Mouse (Mus musculus) neural tube, embryonic 13.5 days (tissue): ENCODE data around the gene Ncam1. TPM values are rescaled to one million over a fixed set of nuclear protein-coding genes. Genes with fewer than 3 reads are reported as not detected.

Experiments
- ATAC-seq: fragments of 200-750 bp; cut with Nextera tagmentation; 2 replicates; pipeline ENCODE4 v1.8.0; 2017; ENCODE audit warnings: low read depth, mild to moderate bottlenecking, moderate TSS enrichment, moderate library complexity
- H3K27ac ChIP-seq: fragments of 300-500 bp; sonication (generic); replicated peaks from 2 replicates; pipeline ENCODE4 v1.5.1; 2015; ENCODE audit warnings: moderate library complexity, mild to moderate bottlenecking, inconsistent platforms
- H3K27me3 ChIP-seq: fragments of 300-500 bp; sonication (generic); 2 replicates; pipeline ENCODE4 v1.6.1; 2015; ENCODE audit warnings: mild to moderate bottlenecking, inconsistent platforms
- H3K36me3 ChIP-seq: fragments of 300-500 bp; sonication (generic); 2 replicates; pipeline ENCODE4 v1.6.1; 2015; ENCODE audit warnings: mild to moderate bottlenecking, inconsistent platforms
- H3K4me1 ChIP-seq: fragments of 300-500 bp; sonication (generic); replicated peaks from 2 replicates; pipeline ENCODE4 v1.6.1; 2015; ENCODE audit warnings: inconsistent platforms
- H3K4me2 ChIP-seq: fragments of 300-500 bp; sonication (generic); 2 replicates; pipeline ENCODE4 v1.6.1; 2015; ENCODE audit warnings: inconsistent platforms, mild to moderate bottlenecking, moderate library complexity
- H3K4me3 ChIP-seq: fragments of 300-500 bp; sonication (generic); 2 replicates; pipeline ENCODE4 v1.5.1; 2015; ENCODE audit warnings: mild to moderate bottlenecking, inconsistent platforms
- H3K9ac ChIP-seq: fragments of 300-500 bp; sonication (generic); 2 replicates; pipeline ENCODE4 v1.6.1; 2015; ENCODE audit warnings: moderate library complexity, mild to moderate bottlenecking, inconsistent platforms
- H3K9me3 ChIP-seq: fragments of 300-500 bp; sonication (generic); 2 replicates; pipeline ENCODE4 v1.6.1; 2016; ENCODE audit warnings: inconsistent platforms
- WGBS: fragments of 180-500 bp; shearing (Covaris S2); methylation state at CpG from one replicate; pipeline ENCODE4 v1.1.7; 2015; 5-methylcytosine and 5-hydroxymethylcytosine counted together
- polyA plus RNA-seq: library from polyadenylated mRNA; unstranded; fragments of >200 nt; fragmentation: Nextera tagmentation; extraction: Ambion mirVana; gene quantifications from 2 replicates; pipeline ENCODE4 v1.2.1, GENCODE M21; 2015

Ncam1 gene
- polyA plus RNA-seq, 1 experiment from 2014 or later = 450 TPM

DNA sequence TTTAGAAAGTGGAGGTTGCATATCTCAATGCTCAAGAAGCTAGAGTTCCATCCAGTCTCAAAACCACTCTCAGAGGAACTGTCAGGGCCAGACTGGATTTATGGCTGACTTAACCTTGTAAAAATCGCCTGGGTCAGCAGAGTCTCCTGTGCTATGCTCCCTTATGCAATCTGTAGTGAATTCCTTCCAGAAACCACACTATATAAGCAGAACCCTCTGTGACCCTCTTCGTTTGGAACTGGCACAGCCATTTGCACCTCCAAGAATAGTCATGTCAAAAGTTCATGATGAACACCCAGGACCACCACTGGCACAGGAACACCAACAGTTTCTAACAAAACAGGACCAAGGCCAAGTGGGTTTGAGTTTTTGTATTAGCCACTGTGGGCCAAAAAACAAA lies 190.5 kb downstream of the Ncam1 start:
- peaks cover 51% of the 10 kb centered on the region for H3K4me1 ChIP-seq

DNA sequence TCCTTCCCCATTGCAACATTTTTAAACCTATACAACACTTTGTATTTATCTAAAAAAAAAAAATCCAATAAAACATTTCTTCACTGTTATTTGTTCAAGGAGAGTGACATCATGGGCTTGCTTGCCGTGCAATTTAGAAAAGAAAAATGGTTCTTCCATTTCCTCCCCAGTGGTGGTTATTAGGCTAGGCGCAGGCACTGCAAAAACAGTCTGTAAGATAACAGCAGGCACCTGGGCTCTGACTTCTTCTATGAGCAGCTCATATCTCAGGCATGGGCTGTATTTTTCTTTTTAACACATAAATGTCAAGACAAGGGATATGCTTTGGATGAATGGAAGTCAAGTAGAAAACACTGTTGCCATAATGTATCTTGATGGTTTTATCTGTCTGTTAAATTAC lies 192.0 kb downstream of the Ncam1 start:
- no peak overlapping the region for H3K4me3 ChIP-seq
- ATAC-seq = peak; percentile 61; the same call in 1 of the 2 replicates

More for the DNA sequence above, 190.5 kb downstream of the Ncam1 start:
- H3K36me3 ChIP-seq = no peaks in the 10 kb centered on the region
- H3K9ac ChIP-seq = no peak overlapping the region
- H3K9me3 ChIP-seq = no peaks in the 10 kb centered on the region
- H3K4me3 ChIP-seq = no peak overlapping the region
- no peaks in the 10 kb centered on the region for H3K27me3 ChIP-seq
- no peak overlapping the region for H3K4me2 ChIP-seq
- H3K27ac ChIP-seq = no peak overlapping the region
- WGBS = 43% methylated on average over 2 of the region's 2 CpGs
- ATAC-seq = no peak

DNA sequence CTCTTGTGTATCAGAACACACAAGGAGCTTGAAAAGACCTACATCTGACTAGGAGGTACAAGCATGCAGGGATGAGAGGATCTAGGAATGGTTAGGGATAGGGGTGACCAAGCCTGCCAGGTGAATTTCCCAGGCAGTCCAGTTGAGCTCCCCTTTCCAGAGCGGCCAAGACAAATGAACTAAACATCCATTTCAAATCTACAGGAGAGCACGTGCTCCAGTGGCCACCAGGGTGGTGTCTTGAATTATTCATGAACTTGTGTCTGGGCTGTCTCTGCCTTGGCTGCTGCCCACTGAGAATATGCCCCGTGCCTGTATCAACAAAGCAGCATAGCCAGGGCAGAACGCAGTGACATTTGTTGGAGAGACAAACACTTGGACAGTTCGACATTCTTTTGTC lies 192.4 kb downstream of the Ncam1 start:
- Histone ChIP-seq H3K27ac (peak overlapping the region; percentile 79), H3K9ac (peak overlapping the region; percentile 34; the same call in 1 of the 2 replicates), H3K9me3 (no peaks in the 10 kb centered on the region), H3K27me3 (no peaks in the 10 kb centered on the region), H3K36me3 (peaks cover 3% of the 10 kb centered on the region), H3K4me3 (no peak overlapping the region), H3K4me2 (peak overlapping the region; percentile 31), H3K4me1 (peaks cover 55% of the 10 kb centered on the region)
- WGBS = 9% methylated on average over 5 of the region's 5 CpGs
- peak; percentile 89 for ATAC-seq

More for the DNA sequence above, 192.0 kb downstream of the Ncam1 start:
- Histone ChIP-seq H3K36me3 (peaks cover 3% of the 10 kb centered on the region), H3K27me3 (no peaks in the 10 kb centered on the region), H3K9ac (peak overlapping the region; percentile 34; the same call in 1 of the 2 replicates), H3K9me3 (no peaks in the 10 kb centered on the region), H3K4me1 (peaks cover 51% of the 10 kb centered on the region), H3K27ac (peak overlapping the region; percentile 79), H3K4me2 (peak overlapping the region; percentile 31)
- 9% methylated on average over 2 of the region's 2 CpGs for WGBS

DNA sequence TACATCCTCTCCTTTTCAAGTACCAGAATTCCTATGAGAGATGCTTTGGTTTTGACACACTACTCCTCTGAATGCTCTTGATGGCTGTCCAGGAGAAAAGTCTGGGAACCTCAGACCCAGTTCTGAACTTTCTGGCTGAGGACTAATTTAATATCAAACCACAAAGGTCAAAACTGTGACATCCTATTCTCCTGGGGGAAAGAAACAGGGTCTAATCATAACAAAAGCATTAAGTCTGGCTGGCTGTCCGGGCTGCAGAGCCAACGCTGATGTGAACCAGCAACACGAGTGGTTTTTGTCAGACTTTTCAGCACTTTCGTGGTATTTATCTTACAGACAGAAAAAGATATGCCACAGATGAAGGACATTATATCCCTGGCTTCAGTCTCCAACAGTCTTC lies 192.9 kb downstream of the Ncam1 start:
- peak overlapping the region; percentile 79 for H3K27ac ChIP-seq
- ATAC-seq = no peak
- peaks cover 3% of the 10 kb centered on the region for H3K36me3 ChIP-seq
- H3K9me3 ChIP-seq = no peaks in the 10 kb centered on the region
- H3K4me2 ChIP-seq = 0 out of 2 replicates have a peak overlapping the region, but pooled peaks have one; percentile 31
- peaks cover 60% of the 10 kb centered on the region for H3K4me1 ChIP-seq
- H3K27me3 ChIP-seq = no peaks in the 10 kb centered on the region
- H3K9ac ChIP-seq = no peak overlapping the region
- 59% methylated on average over 4 of the region's 4 CpGs for whole genome bisulfite sequencing
- H3K4me3 ChIP-seq = no peak overlapping the region

DNA sequence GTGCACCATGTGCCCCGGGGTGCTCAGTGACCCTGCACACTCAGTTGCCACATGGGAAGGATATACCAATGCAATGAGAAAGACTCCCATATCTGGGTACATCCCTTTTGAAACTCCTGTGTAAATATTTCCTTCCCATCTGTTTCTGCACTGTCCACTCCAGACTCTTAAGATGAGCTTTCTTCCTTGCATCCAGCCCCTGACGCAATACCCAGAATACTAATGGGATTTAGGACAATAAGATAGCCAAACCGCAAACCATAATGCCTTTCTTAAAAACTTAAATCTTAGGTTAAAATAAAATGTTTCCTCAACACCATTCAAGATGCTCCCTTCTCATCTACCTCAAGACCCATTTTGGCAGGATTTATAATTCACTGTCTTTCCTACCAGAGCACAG lies 193.4 kb downstream of the Ncam1 start:
- Histone ChIP-seq H3K4me2 (no peak overlapping the region), H3K36me3 (peaks cover 3% of the 10 kb centered on the region), H3K4me1 (peaks cover 64% of the 10 kb centered on the region), H3K4me3 (no peak overlapping the region), H3K27me3 (no peaks in the 10 kb centered on the region), H3K27ac (peak overlapping the region; percentile 79), H3K9me3 (no peaks in the 10 kb centered on the region), H3K9ac (no peak overlapping the region)
- ATAC-seq = no peak
- 91% methylated on average over 3 of the region's 3 CpGs for WGBS

DNA sequence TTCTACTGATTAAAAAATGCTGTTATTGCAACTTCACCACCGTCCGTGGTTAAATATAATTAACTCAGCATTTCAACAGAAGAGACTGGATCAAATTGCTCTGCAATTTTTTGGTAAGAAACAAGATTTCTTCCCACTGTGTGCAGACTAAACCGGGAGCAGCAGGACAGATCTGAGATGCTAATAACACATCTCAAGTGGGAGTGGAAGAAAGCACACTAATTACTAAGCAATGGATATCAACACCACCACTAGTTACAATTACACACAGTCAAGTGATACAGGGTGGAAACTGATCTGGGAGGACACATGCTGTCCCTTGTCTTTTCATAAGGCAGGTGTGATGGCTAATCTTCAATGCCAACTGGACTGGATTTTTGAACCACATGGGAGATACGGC lies 197.5 kb downstream of the Ncam1 start:
- Histone ChIP-seq H3K9me3 (no peaks in the 10 kb centered on the region), H3K27me3 (no peaks in the 10 kb centered on the region), H3K4me2 (no peak overlapping the region), H3K4me1 (peaks cover 46% of the 10 kb centered on the region), H3K27ac (no peak overlapping the region; the same call in 1 of the 2 replicates), H3K4me3 (no peak overlapping the region), H3K36me3 (peaks cover 3% of the 10 kb centered on the region), H3K9ac (no peak overlapping the region)
- 65% methylated on average over 4 of the region's 4 CpGs for WGBS
- no peak for ATAC-seq

DNA sequence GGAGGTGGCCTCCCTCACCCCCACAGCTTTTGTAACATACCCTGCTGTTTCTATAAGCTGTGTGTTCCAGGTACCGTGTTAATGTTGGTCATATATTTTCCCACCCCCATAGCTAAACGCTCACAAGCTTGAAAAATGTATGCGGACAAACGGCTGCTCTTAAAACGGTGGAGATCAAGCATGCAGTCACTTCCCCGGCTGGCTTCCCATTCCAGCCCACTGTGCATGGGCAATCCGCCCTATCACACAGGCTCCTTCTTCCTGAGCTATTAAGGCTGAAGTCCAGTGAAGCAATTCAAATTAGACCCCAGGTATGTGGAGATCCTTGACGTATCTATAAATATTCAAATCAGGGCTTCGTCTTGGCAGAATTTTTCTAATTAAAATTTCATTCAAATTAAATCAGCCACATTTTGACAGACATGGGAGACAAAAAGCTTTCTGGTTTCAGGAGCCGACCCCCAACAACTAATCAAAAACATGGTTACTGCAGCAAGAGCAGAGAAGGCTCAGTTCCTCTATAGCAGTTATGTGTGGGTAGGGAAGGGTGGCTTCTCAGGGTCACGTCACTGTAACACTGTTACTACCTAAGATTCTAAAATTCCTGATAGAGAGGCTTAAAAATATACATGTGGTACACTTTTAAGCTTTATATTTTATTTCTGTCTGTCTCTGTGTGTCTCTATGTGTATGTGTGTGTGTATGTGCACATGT lies 202.9 kb downstream of the Ncam1 start:
- peak; percentile 65 for ATAC-seq
- WGBS = 21% methylated on average over 11 of the region's 11 CpGs
- H3K36me3 ChIP-seq = no peaks in the 10 kb centered on the region
- no peak overlapping the region for H3K4me3 ChIP-seq
- H3K4me1 ChIP-seq = peaks cover 77% of the 10 kb centered on the region
- peak overlapping the region; percentile 61 for H3K9ac ChIP-seq
- H3K4me2 ChIP-seq = peak overlapping the region; percentile 25
- H3K9me3 ChIP-seq = no peaks in the 10 kb centered on the region
- no peaks in the 10 kb centered on the region for H3K27me3 ChIP-seq
- H3K27ac ChIP-seq = peak overlapping the region; percentile 79

DNA sequence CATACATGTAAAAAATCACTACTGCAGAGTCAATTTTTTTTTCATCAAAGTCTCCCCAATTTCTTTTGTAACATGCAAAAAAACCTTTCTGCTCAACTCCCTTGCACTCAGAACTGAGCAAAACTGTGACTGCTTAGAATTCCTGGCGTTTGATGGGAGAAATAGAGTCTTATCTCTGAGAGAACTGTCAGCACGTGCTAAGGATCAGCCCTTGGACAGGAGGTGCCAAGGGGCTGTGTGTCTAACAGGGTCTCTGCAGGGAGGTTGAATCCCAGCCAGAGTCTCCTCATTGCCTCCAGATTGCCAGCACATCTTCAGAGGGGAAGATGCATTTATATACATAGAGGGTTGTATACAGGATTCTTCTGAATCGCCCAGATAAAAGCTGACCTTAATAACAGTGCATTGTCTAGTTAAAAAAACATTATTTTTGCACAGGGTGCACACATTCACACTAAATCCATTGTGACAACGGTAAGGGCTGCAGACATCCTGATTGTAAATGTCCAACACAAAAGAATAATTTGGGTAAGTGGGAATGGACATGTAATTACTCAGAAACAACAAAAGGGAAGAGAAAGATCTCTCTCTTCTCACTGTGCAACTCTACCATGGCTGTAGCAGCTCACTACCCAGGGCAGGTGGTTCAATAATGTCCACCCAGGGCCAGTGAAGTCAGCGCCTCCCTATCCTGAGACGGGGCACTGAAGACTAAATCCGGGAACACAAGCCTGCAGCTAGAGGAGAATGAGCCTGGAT lies 203.7 kb downstream of the Ncam1 start:
- peak overlapping the region; percentile 61 for H3K9ac ChIP-seq
- H3K4me3 ChIP-seq = no peak overlapping the region
- H3K4me1 ChIP-seq = peaks cover 78% of the 10 kb centered on the region
- WGBS = 21% methylated on average over 7 of the region's 7 CpGs
- no peaks in the 10 kb centered on the region for H3K9me3 ChIP-seq
- peak overlapping the region; percentile 25 for H3K4me2 ChIP-seq
- peak overlapping the region; percentile 79 for H3K27ac ChIP-seq
- no peaks in the 10 kb centered on the region for H3K36me3 ChIP-seq
- peak; percentile 57 for ATAC-seq
- H3K27me3 ChIP-seq = no peaks in the 10 kb centered on the region

DNA sequence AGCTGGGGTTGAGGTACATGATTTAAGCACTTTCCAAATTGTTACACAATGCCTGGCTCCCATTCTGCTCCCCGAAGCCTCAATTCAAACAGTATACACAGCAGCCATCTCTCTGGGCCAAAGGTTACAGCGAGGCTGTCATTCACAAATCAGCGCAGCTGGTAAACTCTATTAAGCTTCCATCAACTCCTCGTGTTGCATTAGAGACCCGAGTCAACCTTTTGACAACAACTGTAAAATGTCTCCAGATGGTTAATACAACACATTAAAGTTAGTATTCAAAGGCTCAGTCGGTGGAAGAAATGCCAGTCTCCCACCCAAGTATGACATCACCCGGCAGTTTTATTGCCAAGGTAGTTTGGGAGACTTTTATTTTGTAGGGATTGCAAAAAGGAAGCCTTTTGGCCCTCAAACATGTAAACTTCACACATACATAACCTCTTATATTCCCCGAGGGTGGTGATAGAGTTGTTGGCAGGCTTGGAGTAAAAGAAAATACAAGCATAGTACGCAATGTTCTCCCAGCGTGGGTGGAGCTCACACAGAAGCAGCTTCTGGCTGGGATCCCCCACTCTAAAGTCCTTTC lies 204.7 kb downstream of the Ncam1 start:
- no peak for ATAC-seq
- Histone ChIP-seq H3K4me1 (peaks cover 86% of the 10 kb centered on the region), H3K4me3 (no peak overlapping the region), H3K4me2 (no peak overlapping the region), H3K27ac (peak overlapping the region; percentile 79), H3K9ac (no peak overlapping the region), H3K36me3 (no peaks in the 10 kb centered on the region), H3K9me3 (no peaks in the 10 kb centered on the region), H3K27me3 (no peaks in the 10 kb centered on the region)
- 40% methylated on average over 10 of the region's 10 CpGs for WGBS

DNA sequence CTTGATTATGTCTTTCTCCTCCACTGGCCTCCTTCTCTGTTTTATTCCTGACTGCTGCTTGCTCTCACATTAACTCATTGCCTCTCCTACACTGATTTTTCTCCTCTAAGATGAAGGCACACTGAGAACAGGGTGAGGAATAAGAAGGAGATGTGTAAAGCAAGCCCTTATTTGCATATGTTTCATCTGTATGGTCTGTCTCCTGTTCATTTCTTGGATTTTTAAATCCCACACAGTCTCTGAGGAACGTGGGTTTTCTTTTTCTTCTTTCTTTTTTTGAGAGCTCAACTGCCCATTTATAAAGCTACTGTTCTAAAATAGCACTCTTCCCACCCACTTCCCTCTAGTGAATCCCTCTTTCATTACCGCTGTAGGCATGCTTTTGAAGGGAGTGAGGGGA lies 206.7 kb downstream of the Ncam1 start:
- Histone ChIP-seq H3K4me3 (no peak overlapping the region), H3K9ac (no peak overlapping the region), H3K4me1 (peaks cover 87% of the 10 kb centered on the region), H3K27ac (peak overlapping the region; percentile 38; the same call in 1 of the 2 replicates), H3K36me3 (no peaks in the 10 kb centered on the region), H3K27me3 (no peaks in the 10 kb centered on the region), H3K4me2 (no peak overlapping the region), H3K9me3 (no peaks in the 10 kb centered on the region)
- ATAC-seq = no peak
- WGBS = 61% methylated on average over 2 of the region's 2 CpGs

DNA sequence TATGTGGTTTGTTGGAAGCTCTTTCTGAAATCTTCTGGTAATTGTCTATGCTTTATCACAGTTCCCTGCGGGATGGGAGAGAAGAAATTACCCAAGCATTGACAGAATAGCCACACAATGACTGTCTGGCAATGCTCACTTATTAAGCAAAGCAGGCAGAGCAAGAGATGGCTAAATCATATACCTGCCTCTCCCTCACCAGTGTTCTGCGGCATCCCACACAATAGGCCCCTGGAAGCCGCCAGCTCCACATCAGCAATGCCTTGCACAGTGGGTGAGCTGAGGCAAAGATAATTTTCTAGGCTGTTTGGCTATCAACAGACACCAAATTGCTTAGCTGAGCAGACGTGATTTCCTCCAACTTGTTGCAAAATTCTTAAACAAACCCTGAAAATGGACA lies 208.5 kb downstream of the Ncam1 start:
- Histone ChIP-seq H3K9ac (0 out of 2 replicates have a peak overlapping the region, but pooled peaks have one; percentile 13), H3K4me2 (no peak overlapping the region), H3K27ac (peak overlapping the region; percentile 64), H3K9me3 (no peaks in the 10 kb centered on the region), H3K4me1 (peaks cover 72% of the 10 kb centered on the region), H3K36me3 (no peaks in the 10 kb centered on the region), H3K27me3 (no peaks in the 10 kb centered on the region), H3K4me3 (no peak overlapping the region)
- 33% methylated on average over 4 of the region's 4 CpGs for WGBS
- ATAC-seq = no peak; the same call in 1 of the 2 replicates

DNA sequence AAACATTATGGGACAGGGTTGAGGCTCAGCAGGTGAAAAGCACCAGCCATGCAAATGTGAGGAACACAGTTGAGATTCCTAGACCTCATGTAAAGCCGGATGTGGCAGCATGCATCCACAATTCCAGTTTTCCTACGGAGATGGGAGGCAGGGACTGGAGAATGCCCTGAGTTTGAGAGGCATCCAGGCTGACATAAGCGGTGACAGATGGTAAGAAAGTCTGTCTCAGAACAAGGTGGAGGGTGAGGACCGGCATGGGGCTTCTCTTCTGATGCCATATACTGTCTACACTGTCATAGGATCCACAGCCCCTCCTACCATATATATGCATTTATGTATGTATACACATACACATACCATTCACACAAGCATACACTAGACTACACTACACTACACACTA lies 221.6 kb downstream of the Ncam1 start:
- ATAC-seq = 0 out of 2 replicates have a peak, but pooled peaks have one; percentile 19
- H3K4me3 ChIP-seq = no peak overlapping the region
- 91% methylated on average over 4 of the region's 4 CpGs for WGBS
- H3K4me1 ChIP-seq = peaks cover 30% of the 10 kb centered on the region
- no peak overlapping the region for H3K9ac ChIP-seq
- H3K4me2 ChIP-seq = no peak overlapping the region
- no peaks in the 10 kb centered on the region for H3K27me3 ChIP-seq
- H3K9me3 ChIP-seq = no peaks in the 10 kb centered on the region
- no peak overlapping the region for H3K27ac ChIP-seq
- H3K36me3 ChIP-seq = no peaks in the 10 kb centered on the region
